Mouse (Mus musculus) C2C12 (cell line): Measurements from ENCODE around the gene Gnaq.

Experiments
- CTCF ChIP-seq: IDR thresholded peaks from one replicate; pipeline ENCODE4 v1.5.1; 2011; ENCODE audit not compliant: control insufficient read depth, insufficient read depth, insufficient read length
- MAX ChIP-seq: IDR thresholded peaks from one replicate; pipeline ENCODE4 v1.6.1; 2011; ENCODE audit warnings: mild to moderate bottlenecking, control low read depth
- MYOG ChIP-seq: IDR thresholded peaks from one replicate; pipeline ENCODE4 v1.6.1; 2011; ENCODE audit not compliant: control insufficient read depth, insufficient read length; ENCODE audit errors: extremely low read depth
- USF1 ChIP-seq: IDR thresholded peaks from one replicate; pipeline ENCODE4 v1.6.1; 2011; ENCODE audit warnings: low read depth, mild to moderate bottlenecking, control low read depth, moderate library complexity

- TF ChIP-seq CTCF (no peak), USF1 (no peak), MYOG (no peak), MAX (no peak)
These were observed 247.1 kb downstream of the Gnaq start for GRCm38 (mm10) chr19:16379687-16380086.
